Mouse (Mus musculus) thymus, adult 2 months (tissue): ENCODE data around the gene Btbd19.

Experiments
- CTCF ChIP-seq: fragments of 200-500 bp; IDR thresholded peaks from 2 replicates; pipeline ENCODE4 v1.5.1; 2012; ENCODE audit warnings: mild to moderate bottlenecking, control low read depth, low read length, moderate library complexity, borderline replicate concordance; ENCODE audit not compliant: control insufficient read depth, poor library complexity, insufficient read depth; ENCODE audit errors: extremely low read depth
- POLR2A ChIP-seq: fragments of 200-500 bp; IDR thresholded peaks from 2 replicates; pipeline ENCODE4 v1.6.1; 2012; ENCODE audit warnings: mild to moderate bottlenecking, low read length, control low read depth, moderate library complexity; ENCODE audit not compliant: control insufficient read depth, poor library complexity, insufficient read depth; ENCODE audit errors: extremely low read depth

DNA sequence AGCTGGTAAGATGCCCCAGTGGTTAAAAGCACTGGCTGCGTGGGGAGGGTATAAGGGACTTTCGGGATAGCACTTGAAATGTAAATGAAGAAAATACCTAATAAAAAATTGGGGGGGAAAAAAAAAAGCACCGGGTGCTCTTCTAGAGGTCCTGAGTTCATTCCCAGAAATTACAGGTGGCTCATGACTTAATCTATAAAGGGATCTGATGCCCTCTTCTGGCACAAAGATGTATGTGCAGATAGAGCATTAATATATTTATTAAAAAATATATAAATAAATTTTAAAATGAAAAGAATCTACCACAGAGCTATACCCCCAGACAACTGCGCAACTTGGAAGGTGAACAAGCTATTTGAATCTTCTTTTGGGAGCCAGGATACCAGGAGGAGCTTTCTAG is 15.1 kb upstream of the Btbd19 start:
- no peak for TF ChIP-seq POLR2A
- no peak for TF ChIP-seq CTCF
